Mouse (Mus musculus) CH12.LX (cell line): ENCODE measurements around the gene Bok.

Experiments
- CTCF ChIP-seq, 2 experiments: IDR thresholded peaks in 1 of 2; conservative IDR thresholded peaks in 1 of 2; 2 replicates each; pipeline ENCODE4 v1.5.1; 2011 to 2012; ENCODE audit warnings: low read depth in 2 of 2, low read length in 2 of 2, improper control_type of control experiment in 1 of 2, inconsistent platforms in 1 of 2, mild to moderate bottlenecking in 1 of 2, moderate library complexity in 1 of 2
- MAFK ChIP-seq: IDR thresholded peaks from 2 replicates; pipeline ENCODE4 v1.6.1; 2011; ENCODE audit warnings: low read length, improper control_type of control experiment; ENCODE audit not compliant: insufficient replicate concordance
- MAX ChIP-seq: IDR thresholded peaks from 2 replicates; pipeline ENCODE4 v1.6.1; 2011; ENCODE audit warnings: low read length, improper control_type of control experiment
- POLR2AphosphoS2 ChIP-seq: IDR thresholded peaks from 2 replicates; pipeline ENCODE4 v1.6.1; 2011; ENCODE audit warnings: low read depth, low read length, improper control_type of control experiment
- RAD21 ChIP-seq: IDR thresholded peaks from 2 replicates; pipeline ENCODE4 v1.6.1; 2011; ENCODE audit warnings: low read depth, mild to moderate bottlenecking, low read length, improper control_type of control experiment, moderate library complexity
- TCF12 ChIP-seq: IDR thresholded peaks from 2 replicates; pipeline ENCODE4 v1.6.1; 2014; ENCODE audit warnings: low read depth, mild to moderate bottlenecking, inconsistent platforms, low read length, improper control_type of control experiment
- USF2 ChIP-seq: conservative IDR thresholded peaks from 2 replicates; pipeline ENCODE4 v1.6.1; 2011; ENCODE audit warnings: low read depth, low read length, improper control_type of control experiment

DNA sequence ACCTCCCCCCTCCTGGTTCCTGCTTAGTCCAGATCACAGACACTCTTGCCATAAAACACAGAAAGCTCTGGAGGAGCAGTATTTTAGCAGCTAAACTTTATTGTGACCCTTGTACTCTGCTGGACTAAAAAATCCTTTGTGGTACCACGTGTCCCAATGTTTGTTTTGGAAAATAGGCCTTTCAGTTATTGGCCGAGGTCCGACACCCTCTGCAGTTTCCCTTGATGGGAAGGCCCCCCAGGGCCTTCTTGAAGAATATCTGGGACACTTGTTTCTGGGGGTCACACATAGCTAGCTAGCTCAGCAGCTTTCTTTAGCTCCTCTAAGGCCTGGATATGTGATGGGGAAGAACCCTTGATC is 1.5 kb downstream of the Bok start:
- no peak for TF ChIP-seq CTCF (conservative IDR thresholded peaks at IDR 0.05 in 1 of 2, IDR thresholded peaks at IDR 0.05 in 1 of 2; ENCODE audit: low read depth in 2 of 2, low read length in 2 of 2)
- TF ChIP-seq MAX: no peak
- TF ChIP-seq RAD21: no peak
- no peak for TF ChIP-seq POLR2AphosphoS2
- TF ChIP-seq USF2: no peak
- no peak for TF ChIP-seq TCF12
- no peak for TF ChIP-seq MAFK
